Comparison of ENCODE assay signal across 7 mouse cellular contexts in genomic region chr17:72837140-72837712, GRCm38 (mm10). TPM values are rescaled to one million over a fixed set of nuclear protein-coding genes. Genes with fewer than 3 reads are reported as not detected.
DNase-seq lines count a peak whose midpoint lies in the region; ATAC-seq lines count a peak whose summit lies in the region.

No protein-coding gene starts in this region.

- H3K4me2 ChIP-seq in intestine, embryonic 16.5 days (ENCODE audit: low read depth, low read length), result peak overlapping the region; percentile 62

- under 1% methylated on average over 67 of the region's 77 CpGs for WGBS in intestine, embryonic 16.5 days
- WGBS in midbrain, embryonic 10.5 days, result under 1% methylated on average over 75 of the region's 77 CpGs

- H3K9ac ChIP-seq in intestine, embryonic 16.5 days (ENCODE audit: low read depth, low read length), result peak overlapping the region; percentile 97

- H3K27me3 ChIP-seq in intestine, embryonic 16.5 days (replicated peaks; ENCODE audit: control insufficient read depth, insufficient read depth, low read length), result no peaks in the 10 kb centered on the region
- H3K27me3 ChIP-seq in midbrain, embryonic 10.5 days (ENCODE audit: low read depth, poor library complexity, severe bottlenecking), result 0 out of 2 replicates have a peak, but pooled peaks cover 4% of the 10 kb centered on the region

- H3K4me1 ChIP-seq in intestine, embryonic 16.5 days (ENCODE audit: control insufficient read depth, insufficient read depth, low read length), result peaks cover 5% of the 10 kb centered on the region; the same call in 1 of the 2 replicates
- H3K4me1 ChIP-seq in midbrain, embryonic 10.5 days, result peaks cover 15% of the 10 kb centered on the region

- peak; percentile 96 for DNase-seq in adrenal gland, postnatal 10 days
- DNase-seq in embryo, embryonic 11.5 days (ENCODE audit: low read depth, low spot score), result peak; percentile 81
- DNase-seq in gastrocnemius, postnatal 36 days, result peak; percentile 89 to 91
- DNase-seq in left cerebral cortex, postnatal 36 days (ENCODE audit: low spot score in 2 of 2), result peak; percentile 92 to 95
- peak; percentile 92 for DNase-seq in midbrain, embryonic 10.5 days (ENCODE audit: low spot score)
- peak; percentile 89 for DNase-seq in skeletal muscle tissue, adult 2 months (ENCODE audit: low read depth, low spot score)

- H3K27ac ChIP-seq in intestine, embryonic 16.5 days (ENCODE audit: low read length), result peak overlapping the region; percentile 98
- H3K27ac ChIP-seq in midbrain, embryonic 10.5 days (replicated peaks), result peak overlapping the region; percentile 96

- no peaks in the 10 kb centered on the region for H3K36me3 ChIP-seq in intestine, embryonic 16.5 days (ENCODE audit: control insufficient read depth, insufficient read depth, low read length)
- H3K36me3 ChIP-seq in midbrain, embryonic 10.5 days, result no peaks in the 10 kb centered on the region

- intact Hi-C loops in gastrocnemius, postnatal 36 days (cut with DNase I), result loop anchor here (5.0 kb wide), 1 partner anchor 80 kb away; the partner anchor contains the start of gene Lbh
- intact Hi-C loops in left cerebral cortex, postnatal 36 days (cut with DNase I), result no loop called here

- peak; percentile 57 for ATAC-seq in intestine, embryonic 16.5 days

- peak overlapping the region; percentile 98 for H3K4me3 ChIP-seq in intestine, embryonic 16.5 days (ENCODE audit: low read length)
- H3K4me3 ChIP-seq in midbrain, embryonic 10.5 days, result peak overlapping the region; percentile 89

- H3K9me3 ChIP-seq in intestine, embryonic 16.5 days (ENCODE audit: control insufficient read depth, low read length), result no peaks in the 10 kb centered on the region
- H3K9me3 ChIP-seq in midbrain, embryonic 10.5 days (replicated peaks), result no peaks in the 10 kb centered on the region

RNA-seq across cellular contexts. Expression of gene Ypel5, which starts 1.0 kb away (rescaled TPM):
- 10 to 100 TPM; 51.4 to 62.7 TPM for total RNA-seq in adrenal gland, postnatal 10 days (2021)
- 10 to 100 TPM; 29.2 to 31.6 TPM for total RNA-seq in gastrocnemius, postnatal 36 days (2021)
- polyA plus RNA-seq in intestine, embryonic 16.5 days (2015; fragmentation: Nextera tagmentation; extraction: Ambion mirVana), result 37.4 and 43.2 TPM in 2 replicates
- total RNA-seq in left cerebral cortex, postnatal 36 days (2021), result 10 to 100 TPM; 83.7 to 94.6 TPM
- 31.9 and 41.2 TPM in 2 replicates for polyA plus RNA-seq in midbrain, embryonic 10.5 days (2016; fragmentation: Nextera tagmentation; extraction: Ambion mirVana)

Comparison
In these comparisons a context has a peak if more than half of its experiments do, and no peak if none do; other contexts are left out.
1. Peak in every context shown above with its lines: DNase-seq, ATAC-seq, H3K4me3 ChIP-seq and H3K27ac ChIP-seq.